Mouse (Mus musculus) liver, embryonic 14.5 days (tissue): ENCODE measurements around the gene Krt18. TPM values are rescaled to one million over a fixed set of nuclear protein-coding genes. Genes with fewer than 3 reads are reported as not detected.

Experiments used
- ATAC-seq: fragments of 200-750 bp; cut with Nextera tagmentation; 2 replicates; pipeline ENCODE4 v1.8.0; 2017; ENCODE audit warnings: moderate number of reproducible peaks, mild to moderate bottlenecking, moderate library complexity; ENCODE audit not compliant: insufficient read depth
- DNase-seq, 3 experiments: peaks; one replicate each; pipeline ENCODE4 v3.0.0-alpha.2; 2012 to 2013; ENCODE audit warnings: low read depth in 3 of 3, low spot score in 3 of 3
- H3K27ac ChIP-seq: fragments of 300-500 bp; sonication (generic); 2 replicates; pipeline ENCODE4 v1.5.1; 2014; ENCODE audit warnings: moderate library complexity, mild to moderate bottlenecking, control low read depth, inconsistent platforms
- H3K27me3 ChIP-seq: fragments of 300-500 bp; sonication (generic); 2 replicates; pipeline ENCODE4 v1.6.1; 2014; ENCODE audit warnings: mild to moderate bottlenecking, low read length, moderate library complexity; ENCODE audit not compliant: control insufficient read depth, insufficient read depth
- H3K36me3 ChIP-seq: fragments of 300-500 bp; sonication (generic); replicated peaks from 2 replicates; pipeline ENCODE4 v1.6.1; 2014; ENCODE audit warnings: low read depth; ENCODE audit not compliant: control insufficient read depth, insufficient read depth
- H3K4me1 ChIP-seq, 2 experiments: fragments of 200-500 bp in 1 of 2; fragments of 300-500 bp in 1 of 2; sonication (generic) in 1 of 2; replicated peaks; 2 replicates each; pipeline ENCODE4 v1.6.1; 2012 to 2014; ENCODE audit warnings: antibody characterized with exemption in 1 of 2, inconsistent platforms in 1 of 2, low read length in 1 of 2; ENCODE audit not compliant: control insufficient read depth in 2 of 2, insufficient read depth in 2 of 2
- H3K4me2 ChIP-seq: fragments of 300-500 bp; sonication (generic); 2 replicates; pipeline ENCODE4 v1.6.1; 2014; ENCODE audit warnings: low read depth, mild to moderate bottlenecking, control low read depth, moderate library complexity
- H3K4me3 ChIP-seq, 2 experiments: fragments of 200-500 bp in 1 of 2; fragments of 300-500 bp in 1 of 2; sonication (generic) in 1 of 2; 2 replicates each; pipeline ENCODE4 v1.5.1; 2012 to 2014; ENCODE audit warnings: low read depth in 2 of 2, low read length in 2 of 2, mild to moderate bottlenecking in 2 of 2, control low read depth in 1 of 2, inconsistent platforms in 1 of 2, moderate library complexity in 1 of 2; ENCODE audit not compliant: insufficient read depth in 1 of 2
- H3K9ac ChIP-seq: fragments of 300-500 bp; sonication (generic); replicated peaks from 2 replicates; pipeline ENCODE4 v1.6.1; 2014; ENCODE audit warnings: mild to moderate bottlenecking, control low read depth, moderate library complexity
- H3K9me3 ChIP-seq: fragments of 300-500 bp; sonication (generic); 2 replicates; pipeline ENCODE4 v1.6.1; 2016; ENCODE audit warnings: low read length, mixed read lengths; ENCODE audit not compliant: control insufficient read depth
- CTCF ChIP-seq: IDR thresholded peaks from 2 replicates; pipeline ENCODE4 v1.5.1; 2016; ENCODE audit warnings: antibody characterized with exemption, low read depth, control low read depth
- EP300 ChIP-seq: IDR thresholded peaks from 2 replicates; pipeline ENCODE4 v1.6.1; 2016; ENCODE audit warnings: antibody characterized with exemption, low read depth
- WGBS: fragments of 180-500 bp; shearing (Covaris S2); extraction: QIAGEN DNeasy Blood & Tissue Kit; methylation state at CpG from one replicate; pipeline ENCODE4 v1.1.7; 2014; ENCODE audit not compliant: insufficient replicate concordance; 5-methylcytosine and 5-hydroxymethylcytosine counted together
- polyA plus RNA-seq, 2 experiments: library from polyadenylated mRNA; depleted of rRNA in 1 of 2; stranded (reverse) in 1 of 2; unstranded in 1 of 2; fragments of >200 nt; fragmentation: Nextera tagmentation in 1 of 2; extraction: Ambion mirVana in 1 of 2; gene quantifications; 2 replicates each; pipeline versions ENCODE4 v1.2.1 to v1.2.3; 2012 to 2014

Gene Krt18
- polyA plus RNA-seq, 2 experiments = 31.5 to 87.6 TPM

GRCm38 (mm10) chr15:101999156-101999555 is 28.8 kb upstream of the Krt18 start:
- ATAC-seq (no peak), DNase-seq (no peak)
- Histone ChIP-seq H3K27me3 (peaks cover 17% of the 10 kb centered on the region), H3K9ac (no peak overlapping the region), H3K9me3 (no peaks in the 10 kb centered on the region), H3K4me3 (no peak overlapping the region), H3K4me1 (peaks cover 4 to 9% of the 10 kb centered on the region in 2 experiments; a peak in 3 of 4 replicates), H3K27ac (no peak overlapping the region), H3K4me2 (no peak overlapping the region), H3K36me3 (no peaks in the 10 kb centered on the region)
- WGBS = 27% methylated on average over 11 of the region's 11 CpGs
- TF ChIP-seq EP300 (no peak), CTCF (no peak)

GRCm38 (mm10) chr15:101999676-102000335 is 28.2 kb upstream of the Krt18 start:
- H3K36me3 ChIP-seq = no peaks in the 10 kb centered on the region
- H3K4me1 ChIP-seq = 0 out of 4 replicates have a peak, but pooled peaks cover 0 to 3% of the 10 kb centered on the region in 2 experiments
- ATAC-seq (no peak), DNase-seq (no peak)
- H3K27me3 ChIP-seq = peaks cover 18% of the 10 kb centered on the region
- no peak overlapping the region for H3K27ac ChIP-seq
- no peaks in the 10 kb centered on the region for H3K9me3 ChIP-seq
- H3K4me3 ChIP-seq = no peak overlapping the region
- TF ChIP-seq CTCF = no peak
- no peak for TF ChIP-seq EP300
- H3K9ac ChIP-seq = no peak overlapping the region
- no peak overlapping the region for H3K4me2 ChIP-seq
- 44% methylated on average over 11 of the region's 11 CpGs for WGBS

GRCm38 (mm10) chr15:102002646-102003488 is 25.1 kb upstream of the Krt18 start:
- Histone ChIP-seq H3K36me3 (no peaks in the 10 kb centered on the region), H3K4me3 (peak overlapping the region; percentile 40 to 41), H3K4me2 (peak overlapping the region; percentile 49), H3K27me3 (peaks cover 29% of the 10 kb centered on the region), H3K27ac (no peak overlapping the region), H3K9ac (no peak overlapping the region; the same call in 1 of the 2 replicates), H3K4me1 (no peaks in the 10 kb centered on the region), H3K9me3 (no peaks in the 10 kb centered on the region)
- ATAC-seq (peak; percentile 48; the same call in 1 of the 2 replicates), DNase-seq (peak in 1 of 3 experiments; percentile 34)
- TF ChIP-seq EP300 (no peak), CTCF (no peak)
- 1% methylated on average over 34 of the region's 34 CpGs for WGBS

- H3K9me3 ChIP-seq = no peaks in the 10 kb centered on the region
- no peak overlapping the region; the same call in 1 of the 2 replicates for H3K9ac ChIP-seq
- WGBS = 25% methylated on average over 12 of the region's 12 CpGs
- TF ChIP-seq CTCF (no peak), EP300 (no peak)
- ATAC-seq (no peak), DNase-seq (no peak)
- H3K27me3 ChIP-seq = peaks cover 29% of the 10 kb centered on the region
- peak overlapping the region; percentile 40 to 41 for H3K4me3 ChIP-seq
- H3K4me2 ChIP-seq = peak overlapping the region; percentile 49
- no peaks in the 10 kb centered on the region for H3K36me3 ChIP-seq
- no peaks in the 10 kb centered on the region for H3K4me1 ChIP-seq
- H3K27ac ChIP-seq = no peak overlapping the region
Measured at GRCm38 (mm10) chr15:102003516-102003915, 24.5 kb upstream of the Krt18 start.

- H3K27me3 ChIP-seq = peaks cover 29% of the 10 kb centered on the region
- no peaks in the 10 kb centered on the region for H3K9me3 ChIP-seq
- no peaks in the 10 kb centered on the region for H3K36me3 ChIP-seq
- DNase-seq (no peak), ATAC-seq (peak; percentile 32; the same call in 1 of the 2 replicates)
- H3K4me3 ChIP-seq = peak within 1 kb of the TSS; percentile 40 to 41
- H3K9ac ChIP-seq = no peak within 1 kb of the TSS; the same call in 1 of the 2 replicates
- H3K4me1 ChIP-seq = no peaks in the 10 kb centered on the region
- TF ChIP-seq EP300 (no peak), CTCF (peak; percentile 46)
- H3K27ac ChIP-seq = no peak within 1 kb of the TSS
- 31% methylated on average over 10 of the region's 11 CpGs for WGBS
- peak within 1 kb of the TSS; percentile 49 for H3K4me2 ChIP-seq
Measured at GRCm38 (mm10) chr15:102004189-102004588, 23.8 kb upstream of the Krt18 start, which contains the start of gene Krt8. Gene Krt8, minus strand, starts transcription at chr15:102004482.
